Mouse (Mus musculus): ENCODE measurements at regions not wholly inside any gene's neighbourhood (a gene's known extent, or its start where the extent isn't known, plus 50 kb on each side); places are given as distances from the start of the nearest gene placed in this dataset.

- DNase-seq = no peak
These were observed 114.4 kb upstream of the Cdh6 start for GRCm38 (mm10) chr15:13287878-13288277.

GRCm38 (mm10) chr15:13285355-13285754 is 111.9 kb upstream of the Cdh6 start:
- no peak for DNase-seq

GRCm38 (mm10) chr15:13284219-13284618 is 110.7 kb upstream of the Cdh6 start:
- DNase-seq = no peak

- DNase-seq = no peak
These were observed 109.6 kb upstream of the Cdh6 start for GRCm38 (mm10) chr15:13283106-13283505.

- DNase-seq = no peak
These were observed 103.4 kb upstream of the Cdh6 start for GRCm38 (mm10) chr15:13276909-13277235.

GRCm38 (mm10) chr15:13276225-13276908 is 102.9 kb upstream of the Cdh6 start:
- no peak for DNase-seq

GRCm38 (mm10) chr15:13275326-13275725 is 101.9 kb upstream of the Cdh6 start:
- no peak for DNase-seq

- DNase-seq = no peak
These were observed 101.0 kb upstream of the Cdh6 start for GRCm38 (mm10) chr15:13274366-13275067.

- DNase-seq = no peak
These were observed 72.7 kb upstream of the Cdh6 start for GRCm38 (mm10) chr15:13246053-13246696.

GRCm38 (mm10) chr15:13244306-13244705 is 70.8 kb upstream of the Cdh6 start:
- DNase-seq = no peak

- no peak for DNase-seq
These were observed 70.1 kb upstream of the Cdh6 start for GRCm38 (mm10) chr15:13243561-13243960.

- DNase-seq = no peak
These were observed 67.5 kb upstream of the Cdh6 start for GRCm38 (mm10) chr15:13240931-13241330.

- no peak for DNase-seq
These were observed 63.5 kb upstream of the Cdh6 start for GRCm38 (mm10) chr15:13236869-13237507.

GRCm38 (mm10) chr15:13232567-13233259 is 59.2 kb upstream of the Cdh6 start:
- DNase-seq = no peak

GRCm38 (mm10) chr15:13231550-13231949 is 58.1 kb upstream of the Cdh6 start:
- DNase-seq = no peak

- DNase-seq = no peak
These were observed 54.6 kb upstream of the Cdh6 start for GRCm38 (mm10) chr15:13228125-13228524.
